Mouse (Mus musculus) kidney, postnatal 4 days (tissue): Measurements from ENCODE around the gene Dscaml1.
A peak's percentile ranks its signal among the peaks of the same experiment; 100 is the strongest.

Experiments used
- DNase-seq, 2 experiments: peaks; one replicate each; pipeline ENCODE4 v3.0.0; 2021; ENCODE audit warnings: mixed read lengths in 2 of 2

The Dscaml1 gene

DNA sequence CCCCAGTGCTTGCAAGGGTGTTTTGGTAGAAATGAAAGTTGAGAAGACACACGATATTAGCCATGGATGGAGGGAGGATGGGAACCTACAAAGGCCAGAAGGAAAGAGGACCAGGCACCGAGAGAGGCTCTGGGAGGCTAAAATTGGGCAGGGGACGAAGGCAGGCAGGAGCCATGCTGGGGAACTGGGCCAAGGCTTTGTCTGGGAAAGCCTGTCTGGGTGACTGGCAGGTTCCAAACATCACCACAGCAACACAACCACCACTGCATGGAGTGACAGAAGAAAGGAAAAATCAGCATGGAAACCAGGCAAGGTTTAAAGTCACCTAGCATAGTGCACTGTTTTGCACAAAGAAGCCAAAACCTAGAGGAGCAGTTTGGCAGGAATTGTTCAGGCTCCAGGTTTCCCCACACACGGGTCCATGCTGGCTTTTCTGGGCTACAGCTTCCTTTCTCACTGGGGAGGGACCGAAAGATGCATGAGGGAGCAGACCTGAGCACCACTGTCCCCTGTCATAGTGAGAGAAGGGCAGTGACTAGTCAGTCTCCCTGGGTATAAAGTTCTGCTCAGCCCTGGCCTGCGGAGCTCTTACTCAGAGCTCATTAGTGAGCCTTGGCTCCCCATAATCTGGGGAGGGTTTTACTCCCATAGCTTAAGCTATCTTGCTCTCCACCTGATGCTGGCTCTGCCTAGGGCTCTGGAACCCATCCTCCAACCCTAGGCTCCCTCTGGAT is 211.9 kb downstream of the Dscaml1 start:
- no peak for DNase-seq

DNA sequence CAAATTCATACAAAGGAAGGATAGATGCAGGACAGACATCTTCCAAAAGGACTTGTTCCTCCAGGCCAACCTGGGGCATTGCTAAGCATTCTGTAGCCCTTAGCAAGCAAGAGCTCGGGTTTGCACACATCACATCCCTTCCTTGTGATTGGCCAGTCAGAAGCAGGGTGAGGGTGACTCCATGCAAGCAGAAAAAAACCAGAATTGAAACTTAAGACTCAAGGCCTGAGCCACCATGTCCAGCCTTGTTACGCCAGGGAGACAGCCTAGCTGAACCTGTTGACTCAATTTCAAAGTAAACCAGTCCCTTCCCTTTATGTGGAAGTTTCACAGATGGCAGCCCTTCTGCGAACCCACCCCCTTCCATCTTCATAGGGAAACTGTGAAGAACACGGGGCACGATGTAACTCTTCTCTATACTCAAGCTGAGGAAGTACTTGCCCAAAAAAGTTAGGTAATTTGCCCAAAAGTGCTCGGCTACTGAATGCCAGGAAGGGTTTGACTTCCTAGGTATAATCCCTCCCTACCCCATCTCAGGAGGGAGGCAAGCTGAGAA is 218.5 kb downstream of the Dscaml1 start:
- no peak for DNase-seq

DNA sequence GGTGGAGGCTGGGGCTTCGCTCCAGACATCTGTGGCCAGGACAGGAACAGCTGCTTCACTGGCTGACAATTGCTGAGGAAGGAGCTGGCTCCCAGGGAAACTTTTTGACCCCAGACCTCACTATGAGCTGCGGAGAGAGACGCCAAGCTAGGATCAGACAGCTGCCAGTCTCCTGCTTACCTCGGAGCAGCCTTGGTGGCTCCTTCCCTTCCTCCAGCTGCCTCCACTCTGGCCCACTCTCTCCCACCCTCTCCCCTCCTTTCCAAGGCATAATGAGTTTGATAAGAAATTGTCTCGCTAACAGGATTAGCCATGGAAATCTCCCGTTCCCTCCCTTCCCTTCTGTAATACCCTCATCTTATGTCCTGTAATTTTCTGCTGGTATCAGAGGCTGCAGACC is 219.1 kb downstream of the Dscaml1 start:
- no peak for DNase-seq

DNA sequence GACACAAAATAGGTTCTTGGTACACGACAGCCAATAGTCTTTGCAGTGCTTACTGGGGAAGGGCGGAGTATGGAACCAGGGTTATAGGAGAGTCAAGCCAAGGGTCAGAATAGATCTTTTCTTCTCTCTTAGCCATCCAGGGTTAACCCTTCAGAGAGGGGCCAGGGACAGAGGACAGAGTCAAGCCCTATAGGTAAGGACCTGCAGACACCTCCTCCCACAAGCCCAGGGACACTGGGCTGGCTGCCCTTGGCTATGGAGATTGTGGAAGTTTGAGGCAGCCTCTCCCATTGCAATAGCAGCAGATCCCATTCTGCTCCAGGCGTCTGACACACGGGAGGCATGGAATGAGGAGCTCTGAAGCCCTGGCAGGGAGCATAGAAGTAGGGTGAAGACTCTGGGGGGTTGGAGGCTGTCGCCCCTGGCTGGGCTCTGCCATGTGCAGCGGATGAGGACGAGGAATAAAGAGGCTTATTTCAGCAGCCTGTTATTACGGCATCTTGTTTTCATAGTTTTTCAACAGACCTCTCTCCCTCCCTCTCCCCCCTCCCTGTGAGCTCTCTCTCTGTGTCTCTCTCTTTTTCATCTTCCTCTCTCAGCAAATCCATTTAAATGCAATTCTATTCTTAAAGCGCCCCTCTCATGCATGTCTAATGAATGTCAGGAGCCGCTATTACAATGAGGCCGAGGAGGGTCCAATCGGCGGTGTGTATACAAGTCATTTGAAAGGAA is 224.8 kb downstream of the Dscaml1 start:
- DNase-seq: no peak

DNA sequence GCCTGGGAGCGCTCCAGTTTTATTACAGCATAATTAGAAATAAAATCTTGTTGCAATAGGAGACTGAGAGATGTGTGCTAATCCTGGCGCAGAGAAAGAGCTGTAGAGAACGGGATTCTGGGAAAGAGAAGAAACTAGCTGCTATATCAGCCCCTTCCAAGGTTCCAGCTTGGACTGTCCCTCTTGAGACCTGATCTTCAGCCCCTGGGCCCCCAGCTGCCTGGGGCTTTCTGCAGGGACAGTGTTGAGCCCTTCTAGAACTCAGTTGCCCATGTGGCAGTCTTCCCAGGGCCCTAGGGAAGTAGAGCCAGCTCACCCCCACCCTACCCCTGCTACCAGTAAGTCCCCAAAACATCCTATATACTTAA is 225.4 kb downstream of the Dscaml1 start:
- DNase-seq: no peak

DNA sequence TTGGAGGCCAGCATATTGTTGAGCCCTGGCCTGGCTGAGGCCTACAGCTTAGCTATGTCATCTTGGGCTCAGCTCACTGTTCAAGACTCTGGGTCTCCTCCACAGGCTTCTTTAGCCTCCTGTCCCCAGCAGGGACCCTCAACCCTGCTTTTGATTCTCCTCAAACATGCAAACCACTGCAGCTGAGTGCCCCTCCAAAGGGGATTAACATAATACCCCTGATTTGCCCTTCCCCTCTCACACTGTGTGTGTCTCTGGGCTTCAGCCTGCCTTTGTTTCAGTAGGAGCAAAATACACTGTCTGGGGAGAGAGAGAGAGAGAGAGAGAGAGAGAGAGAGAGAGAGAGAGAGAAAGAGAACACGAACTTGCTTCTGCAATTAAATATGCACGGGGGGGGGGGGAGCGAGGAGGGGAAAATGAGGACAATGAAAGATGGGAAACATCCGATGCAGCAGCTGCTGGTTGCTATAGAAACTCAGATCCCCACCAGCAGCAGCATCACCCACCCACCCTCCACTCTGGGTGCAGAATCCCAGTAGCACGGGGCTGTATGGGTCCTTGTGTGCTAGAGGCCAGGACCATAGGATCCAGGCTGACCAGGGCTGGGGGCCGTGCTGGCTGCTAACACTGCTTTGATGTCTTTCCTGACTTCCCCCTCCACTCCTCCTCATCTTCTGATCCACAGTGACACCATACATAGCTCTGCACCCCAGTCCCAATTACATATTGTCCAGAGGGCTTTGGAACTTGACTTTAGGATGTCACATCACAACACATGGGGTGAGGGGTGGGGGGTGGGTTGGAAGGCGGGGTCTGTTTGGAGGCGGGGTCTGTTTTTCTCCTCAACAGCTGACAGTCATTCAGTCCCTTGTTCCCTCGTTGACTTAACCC is 231.0 kb downstream of the Dscaml1 start:
- no peak for DNase-seq

DNA sequence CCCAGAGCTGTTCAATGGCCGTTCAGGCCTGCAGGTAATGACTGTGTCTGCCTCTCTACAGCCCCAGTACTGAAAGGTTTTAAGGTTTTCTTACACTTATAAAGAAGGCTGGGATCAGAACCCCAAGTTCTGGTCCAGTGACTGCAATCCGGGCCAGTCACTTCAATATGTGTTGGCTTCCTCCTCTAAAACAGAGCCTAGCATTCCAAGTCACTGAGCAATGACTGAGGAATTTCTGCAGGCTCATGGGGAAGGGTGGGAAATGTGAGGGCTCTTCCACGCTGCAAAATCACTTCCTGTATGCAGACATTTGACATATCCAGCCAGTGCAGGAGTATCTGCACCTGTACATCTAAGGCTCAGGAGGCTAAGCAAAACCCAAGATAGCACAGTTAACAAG is 233.8 kb downstream of the Dscaml1 start:
- no peak for DNase-seq

DNA sequence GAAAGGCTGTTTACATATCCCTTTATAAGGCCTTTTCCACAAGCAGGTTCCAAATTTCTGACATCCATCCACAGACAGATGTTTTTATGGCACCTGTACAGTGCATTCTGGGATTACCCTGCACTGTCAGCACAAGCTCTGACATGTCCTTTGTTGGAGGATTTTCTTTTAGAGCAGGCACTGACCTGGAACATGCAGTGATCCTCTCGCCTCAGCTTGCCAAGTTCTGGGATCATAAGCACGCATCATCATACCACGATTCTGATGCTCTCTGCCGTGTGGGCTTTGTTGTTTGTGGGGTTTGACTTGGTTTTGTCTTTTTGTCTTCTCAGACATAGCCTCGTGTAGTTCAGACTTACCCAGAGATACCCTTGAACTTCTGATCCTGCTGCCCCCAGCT is 236.0 kb downstream of the Dscaml1 start:
- DNase-seq: no peak

DNA sequence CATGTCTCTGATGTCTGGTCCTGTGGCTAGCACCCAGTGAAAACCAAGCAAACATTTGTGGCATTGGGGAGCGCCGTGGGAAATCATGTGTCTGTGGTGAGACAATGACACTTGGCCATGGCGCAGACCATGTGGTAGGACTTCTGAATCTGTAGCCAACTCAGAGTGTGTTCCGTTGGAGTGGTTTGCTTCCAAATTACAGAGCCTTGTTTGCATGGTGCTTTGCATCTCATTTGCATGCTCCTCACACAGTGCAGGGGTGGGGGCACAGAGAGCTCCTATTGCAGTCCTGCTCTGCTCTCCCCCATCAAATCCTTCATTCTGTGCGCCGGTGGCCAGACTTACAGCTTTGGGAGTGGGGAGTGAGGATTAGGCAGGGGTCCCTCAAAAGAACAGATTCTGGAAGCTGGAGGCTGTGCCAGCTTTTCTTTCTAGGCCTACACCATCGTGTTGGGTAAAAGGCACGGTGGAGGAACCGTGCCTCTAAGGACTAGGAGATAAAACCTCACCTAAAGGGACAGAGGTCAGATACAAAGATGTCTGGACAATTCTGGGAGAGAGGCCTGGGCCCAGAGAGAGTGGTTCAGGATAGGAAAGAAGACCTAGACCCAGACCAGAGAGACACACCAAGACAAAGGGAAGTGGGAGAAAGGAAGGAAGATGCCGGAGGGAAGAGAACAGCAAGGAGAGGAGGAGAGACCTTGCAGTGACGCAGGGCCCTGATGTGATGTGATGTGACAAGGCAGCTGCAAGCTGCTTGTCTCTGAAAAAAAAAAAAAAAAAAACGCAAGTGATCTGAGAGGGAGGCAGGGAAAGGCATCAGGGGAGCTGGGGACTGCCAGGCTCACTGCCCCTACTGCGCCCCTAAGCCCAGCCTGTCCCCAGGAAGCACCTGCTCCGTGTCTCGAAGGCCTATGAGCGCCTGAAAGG is 237.2 kb downstream of the Dscaml1 start:
- no peak for DNase-seq

DNA sequence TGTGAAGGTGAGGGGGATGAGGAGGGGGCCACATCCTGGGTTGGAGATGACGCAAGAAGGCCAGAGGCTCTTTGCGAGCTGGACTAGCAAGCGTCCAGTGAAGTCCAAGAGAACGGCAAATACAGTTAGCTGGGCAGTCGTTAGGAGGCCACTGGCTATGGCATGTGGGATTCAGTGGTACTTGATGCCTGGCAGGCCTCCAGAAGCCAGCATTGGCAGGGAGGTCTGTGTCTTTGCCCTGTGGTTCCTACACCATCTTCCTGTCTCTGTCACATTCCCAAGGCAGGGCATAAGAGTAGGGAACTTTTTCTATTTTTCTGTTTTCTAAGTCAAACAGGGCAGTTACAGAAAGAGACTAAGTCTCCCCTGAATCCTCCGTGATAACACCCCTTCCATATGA is 237.9 kb downstream of the Dscaml1 start:
- no peak for DNase-seq

DNA sequence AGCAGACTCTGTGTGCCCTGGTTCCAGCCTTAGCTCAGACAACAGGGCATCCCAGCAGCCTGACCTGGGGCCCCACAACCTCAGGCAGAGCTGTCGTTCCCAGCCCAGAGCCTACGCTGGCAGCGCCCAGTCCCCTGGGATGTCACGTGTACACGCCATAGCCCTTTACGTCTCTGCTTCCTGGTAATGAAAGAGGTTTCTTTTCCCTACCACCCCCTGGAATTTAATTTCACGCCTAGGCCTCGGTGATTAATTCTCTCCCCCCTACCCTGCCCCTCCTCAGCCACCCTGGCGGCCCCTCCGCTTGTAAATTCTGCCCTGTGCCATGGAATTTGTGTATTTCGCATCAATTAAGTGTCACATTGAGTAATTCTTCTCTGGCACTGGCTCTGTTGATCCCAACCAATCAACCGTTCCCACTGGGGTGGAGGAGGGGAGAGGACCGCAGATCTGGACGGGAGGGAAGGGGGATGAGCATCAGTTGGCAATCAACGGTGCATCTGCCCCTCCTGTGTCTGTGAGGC is 238.5 kb downstream of the Dscaml1 start:
- DNase-seq: peak; percentile 24 to 48

DNA sequence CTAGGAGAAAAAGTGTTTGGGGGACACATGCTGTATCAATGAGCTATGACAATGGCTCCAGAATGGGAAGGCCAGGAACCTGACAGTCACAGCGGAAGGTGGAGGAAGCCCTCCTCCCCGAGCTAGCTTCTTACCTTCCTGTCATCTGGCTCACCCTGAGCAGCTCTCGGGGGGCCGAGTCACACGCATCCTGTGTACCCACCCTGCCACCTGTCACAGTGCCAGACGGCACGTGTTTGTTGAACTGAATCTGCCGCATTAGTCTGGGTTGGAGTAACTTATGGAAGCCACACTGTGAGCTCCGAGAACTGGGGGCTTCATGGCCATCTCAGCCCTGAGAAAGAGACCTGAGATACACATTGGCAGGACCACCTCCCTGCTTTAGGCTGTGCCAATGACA is 249.5 kb downstream of the Dscaml1 start:
- DNase-seq: no peak

DNA sequence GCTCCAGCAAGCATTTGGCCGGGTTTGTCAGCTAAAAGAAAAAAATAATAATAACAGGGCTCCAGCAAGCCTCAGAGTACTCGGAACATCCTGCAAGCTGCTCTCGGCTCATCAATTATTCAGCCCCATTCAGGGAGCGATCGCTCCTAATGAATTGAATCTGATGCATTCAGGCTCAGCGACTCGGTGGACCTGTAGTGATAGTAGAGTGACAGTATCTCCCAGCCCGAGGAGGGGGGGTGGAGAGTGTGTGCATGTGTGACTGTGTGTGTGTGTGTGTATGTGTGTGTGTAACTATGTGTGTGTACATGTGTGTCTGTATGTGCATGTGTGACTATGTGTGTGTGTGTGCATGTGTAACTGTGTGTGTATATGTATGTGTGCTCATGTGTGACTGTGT is 250.2 kb downstream of the Dscaml1 start:
- no peak for DNase-seq

DNA sequence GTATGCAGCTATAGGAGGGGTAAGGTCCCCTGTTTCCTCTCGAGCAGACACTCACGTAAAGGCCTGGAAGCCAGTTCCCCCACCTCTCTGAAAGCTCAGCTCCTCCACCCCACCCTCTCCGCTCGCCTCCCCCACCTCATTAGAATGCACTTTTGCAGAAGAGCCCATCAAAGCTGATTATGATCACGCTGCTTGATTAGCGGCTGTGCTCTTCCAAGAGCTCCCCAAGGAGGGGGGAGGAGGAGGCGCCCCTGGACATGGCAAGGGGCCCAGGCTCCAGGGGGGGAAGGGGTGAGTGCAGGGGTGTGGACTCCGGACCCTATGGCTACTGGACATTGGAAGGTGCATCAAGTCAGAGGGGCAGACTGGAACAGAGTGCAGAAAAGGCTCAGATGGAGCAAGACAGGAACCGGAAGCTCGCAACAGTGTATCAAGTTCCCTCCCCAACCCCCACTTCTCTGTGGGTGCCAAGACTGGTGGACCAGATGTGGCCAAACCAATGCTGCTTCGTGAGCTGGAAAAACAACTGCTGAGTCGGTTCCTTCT is 250.9 kb downstream of the Dscaml1 start:
- peak; percentile 53 to 74 for DNase-seq

DNA sequence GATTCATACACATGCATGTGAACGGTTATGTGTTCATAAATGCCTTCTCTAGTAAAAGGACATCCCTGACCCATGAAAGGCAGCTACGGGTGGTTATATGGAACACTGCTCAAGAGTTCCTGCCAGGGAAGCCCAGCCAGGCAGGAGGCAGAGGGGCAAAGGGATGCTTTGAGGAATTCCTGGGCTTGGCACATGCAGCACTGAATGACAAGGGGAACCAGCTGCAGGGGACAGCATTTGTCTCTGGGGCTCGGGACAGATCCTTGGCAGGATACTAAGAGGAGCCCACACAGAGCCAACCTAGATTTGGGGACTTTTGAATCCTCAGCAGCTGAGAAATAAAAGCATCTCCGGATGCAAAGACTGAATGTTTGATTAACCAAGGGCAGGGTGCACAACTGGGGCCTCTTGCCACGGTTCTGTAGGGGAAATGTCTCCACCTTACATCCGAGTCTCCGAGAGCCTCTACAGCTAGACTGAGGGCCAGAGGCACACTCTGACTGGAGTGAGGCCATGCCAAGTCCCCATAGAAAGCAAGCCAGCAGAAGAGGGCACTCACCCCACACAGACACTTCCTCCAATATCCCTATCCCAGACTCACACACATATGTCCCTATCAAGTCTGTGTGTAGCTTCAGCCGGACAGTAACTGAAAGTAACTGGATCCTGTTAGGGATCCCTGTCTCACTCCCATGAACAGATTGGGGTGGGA is 251.7 kb downstream of the Dscaml1 start:
- DNase-seq: peak in 1 of 2 experiments; percentile 18

DNA sequence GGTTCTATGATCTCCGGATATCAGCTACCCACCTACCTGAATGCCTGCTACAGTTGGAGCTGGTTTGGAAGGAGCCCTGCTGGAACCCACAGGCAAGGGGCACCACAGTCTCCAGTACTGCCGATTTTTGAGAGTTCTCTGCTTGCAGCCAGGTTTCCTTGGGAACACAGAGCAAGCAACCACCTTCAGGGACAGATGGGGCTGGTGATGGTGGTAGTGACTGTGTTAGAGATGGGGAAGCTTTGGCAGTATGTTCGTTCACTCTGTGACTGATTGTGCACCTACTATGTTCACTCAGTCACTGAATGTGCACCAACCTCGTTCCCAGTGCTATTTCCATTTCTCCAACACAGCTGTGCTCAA is 252.2 kb downstream of the Dscaml1 start:
- DNase-seq: no peak

DNA sequence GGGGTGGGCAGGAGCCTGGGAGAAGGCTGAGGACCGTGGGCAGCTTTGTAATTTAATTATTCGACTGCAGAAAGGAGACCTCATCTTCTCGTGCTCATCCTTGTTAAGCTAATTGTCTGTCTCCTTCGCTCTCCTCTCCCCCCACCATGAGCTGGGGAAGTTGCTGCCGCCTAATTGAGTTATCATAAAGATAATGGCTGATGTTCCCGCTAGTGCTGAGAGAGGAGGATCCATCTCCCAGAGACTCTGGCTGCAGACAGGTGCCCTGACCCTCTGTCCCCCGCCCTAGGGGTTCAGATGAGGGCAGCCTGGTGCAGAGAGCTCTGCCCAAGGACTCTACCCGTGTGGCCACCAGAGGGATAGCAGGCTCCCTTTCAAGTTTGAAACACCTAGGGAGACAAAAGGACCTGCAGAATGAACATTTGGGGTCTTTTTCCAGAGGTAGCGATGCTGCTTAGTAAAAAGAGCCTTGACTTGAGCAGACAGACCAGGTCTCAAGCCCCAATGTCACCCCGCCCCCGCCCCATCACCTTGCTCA is 256.1 kb downstream of the Dscaml1 start:
- DNase-seq: no peak

DNA sequence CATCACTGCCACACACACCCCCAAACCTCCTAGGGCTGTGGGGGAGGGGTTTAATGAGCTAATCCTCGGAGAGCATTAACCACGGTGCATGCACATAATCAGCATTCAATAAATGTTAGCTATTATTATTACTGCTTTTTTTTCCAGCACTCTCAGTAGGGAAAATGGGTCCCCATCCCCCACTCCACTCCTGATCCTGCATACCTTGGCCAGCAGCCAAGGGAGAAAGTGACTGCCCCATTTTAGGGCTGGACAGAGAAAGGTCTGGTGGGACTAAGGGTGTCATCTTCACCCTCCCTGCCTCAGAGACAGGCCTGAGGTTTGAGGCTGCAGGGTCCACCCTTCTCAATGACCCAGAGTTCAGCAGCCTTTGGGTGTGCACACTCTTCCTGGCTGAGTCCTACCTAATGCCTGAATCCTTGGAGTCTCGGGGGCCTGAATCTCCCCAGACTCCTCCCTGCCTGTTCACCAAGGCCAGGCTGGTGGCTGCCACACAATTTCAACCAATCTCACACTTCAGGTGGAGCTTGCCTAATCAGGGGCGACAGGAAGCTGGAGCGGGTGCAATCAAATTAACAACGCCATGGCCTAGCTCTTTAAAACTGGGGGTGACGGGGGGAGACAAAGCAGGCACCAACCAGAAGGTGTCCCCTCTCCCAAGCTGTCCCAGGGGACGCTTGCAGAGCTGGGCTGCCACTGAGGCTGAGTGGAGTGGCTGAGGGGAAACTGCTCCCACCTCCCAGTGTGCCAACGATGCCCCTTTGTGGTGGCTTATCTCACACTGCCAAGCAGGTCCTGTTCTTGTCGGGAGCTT is 267.2 kb downstream of the Dscaml1 start:
- DNase-seq: peak in 1 of 2 experiments; percentile 41

DNA sequence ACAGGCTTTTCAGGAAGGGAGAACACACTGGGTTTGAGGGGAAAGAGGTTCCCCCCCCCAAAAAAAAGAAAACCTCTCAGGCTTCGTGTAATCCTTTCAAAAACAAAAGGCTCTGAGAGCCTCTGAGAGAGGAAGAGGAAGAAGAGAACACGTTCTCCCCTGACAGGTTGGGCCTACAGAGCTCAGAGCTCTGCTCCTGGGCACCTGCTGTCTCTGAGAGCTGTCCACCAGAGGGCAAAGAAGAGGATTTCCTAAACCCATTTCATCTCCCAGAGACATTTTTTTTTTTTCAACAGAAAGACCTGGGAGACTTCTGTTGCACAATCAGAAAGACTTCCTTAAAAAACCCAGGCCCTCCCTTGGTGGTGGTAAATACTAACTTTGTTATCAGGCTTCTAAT is 267.8 kb downstream of the Dscaml1 start:
- DNase-seq: no peak

DNA sequence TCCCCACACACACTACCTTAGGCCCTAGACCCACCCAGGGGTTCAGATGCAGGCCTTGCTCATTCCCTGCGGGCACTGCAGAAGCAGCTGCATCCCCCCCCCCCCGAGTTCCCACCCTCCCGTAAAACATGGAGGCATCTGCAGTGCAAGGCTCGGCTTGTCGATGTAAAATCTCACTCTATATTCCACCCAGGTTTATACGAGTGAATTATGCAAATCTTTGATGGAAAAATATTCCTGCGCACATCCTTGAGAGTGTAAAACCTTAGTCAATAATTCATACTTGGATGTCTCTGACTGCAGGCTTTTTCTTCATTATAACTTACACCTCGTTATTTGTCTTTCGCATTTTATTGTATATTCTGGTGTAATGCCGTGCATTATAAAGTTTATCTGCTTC is 272.7 kb downstream of the Dscaml1 start:
- DNase-seq: no peak
